Mouse (Mus musculus) lung, postnatal 36 days (tissue): Measurements from ENCODE around the gene Klhl42.

ENCODE experiments used
- DNase-seq: peaks from one replicate; pipeline ENCODE4 v3.0.0; 2022; ENCODE audit warnings: mixed read lengths

Klhl42 gene

DNA sequence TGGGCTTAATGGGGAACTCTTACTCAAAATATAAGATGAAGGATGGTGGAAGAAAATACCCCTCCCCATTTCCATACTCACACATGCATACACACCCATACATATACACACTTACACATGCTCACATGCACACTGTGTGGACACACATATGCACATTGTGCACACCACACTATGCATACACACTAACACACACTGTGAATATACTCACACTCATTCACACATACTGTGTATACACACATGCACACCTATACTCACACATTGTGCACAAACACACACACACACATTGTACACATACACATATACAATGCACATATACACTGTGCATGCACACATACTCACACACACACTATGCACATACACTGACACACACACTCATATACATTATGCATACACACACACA lies 60.7 kb downstream of the Klhl42 start:
- no peak for DNase-seq

GRCm38 (mm10) chr6:147155085-147155484 lies 63.9 kb downstream of the Klhl42 start:
- DNase-seq, result no peak

GRCm38 (mm10) chr6:147161818-147162584 lies 70.8 kb downstream of the Klhl42 start:
- DNase-seq, result no peak
